Mouse (Mus musculus): ENCODE data around the gene Tmem232. TPM values are rescaled to one million over a fixed set of nuclear protein-coding genes. Genes with fewer than 3 reads are reported as not detected.

The Tmem232 gene
- 10 to 100 TPM; 11.0 to 11.6 TPM for total RNA-seq (2021)
- long read RNA-seq, experiment 1, partial matches to known transcripts = 0 of 25 reads
- long read RNA-seq, experiment 1, other reads (novel, unspliced or antisense) = 25 of 25 reads
- long read RNA-seq, experiment 2, partial matches to known transcripts = 0 of 18 reads
- long read RNA-seq, experiment 2, other reads (novel, unspliced or antisense) = 18 of 18 reads

GRCm38 (mm10) chr17:65540441-65541272, at the start of gene Tmem232:
Tmem232 (minus strand) TSS chr17:65540782.
- intact Hi-C loops (cut with DNase I; ENCODE audit: low total_unique reads) = no loop called here
- peak; percentile 46 for DNase-seq

- DNase-seq = no peak
Observed at GRCm38 (mm10) chr17:65586892-65587291, 46.3 kb upstream of the Tmem232 start.

GRCm38 (mm10) chr17:65581440-65581839, 40.9 kb upstream of the Tmem232 start:
- intact Hi-C loops (cut with DNase I; ENCODE audit: low total_unique reads) = no loop called here
- DNase-seq = no peak

More at GRCm38 (mm10) chr17:65586892-65587291, 46.3 kb upstream of the Tmem232 start:
- intact Hi-C loops (cut with DNase I; ENCODE audit: low total_unique reads) = no loop called here

GRCm38 (mm10) chr17:65579766-65580165, 39.2 kb upstream of the Tmem232 start:
- intact Hi-C loops (cut with DNase I; ENCODE audit: low total_unique reads) = no loop called here
- no peak for DNase-seq

GRCm38 (mm10) chr17:65575339-65575738, 34.8 kb upstream of the Tmem232 start:
- intact Hi-C loops (cut with DNase I; ENCODE audit: low total_unique reads) = no loop called here
- DNase-seq = no peak

GRCm38 (mm10) chr17:65574850-65575249, 34.3 kb upstream of the Tmem232 start:
- intact Hi-C loops (cut with DNase I; ENCODE audit: low total_unique reads) = no loop called here
- DNase-seq = no peak

- intact Hi-C loops (cut with DNase I; ENCODE audit: low total_unique reads) = no loop called here
- DNase-seq = no peak
Observed at GRCm38 (mm10) chr17:65571866-65572265, 31.3 kb upstream of the Tmem232 start.

GRCm38 (mm10) chr17:65571466-65571865, 30.9 kb upstream of the Tmem232 start:
- intact Hi-C loops (cut with DNase I; ENCODE audit: low total_unique reads) = no loop called here
- DNase-seq = no peak

GRCm38 (mm10) chr17:65564189-65564588, 23.6 kb upstream of the Tmem232 start:
- intact Hi-C loops (cut with DNase I; ENCODE audit: low total_unique reads) = no loop called here
- DNase-seq = no peak

GRCm38 (mm10) chr17:65563345-65563744, 22.8 kb upstream of the Tmem232 start:
- DNase-seq = peak; percentile 24
- intact Hi-C loops (cut with DNase I; ENCODE audit: low total_unique reads) = no loop called here

- intact Hi-C loops (cut with DNase I; ENCODE audit: low total_unique reads) = no loop called here
Observed at GRCm38 (mm10) chr17:65562761-65563160, 22.2 kb upstream of the Tmem232 start.

GRCm38 (mm10) chr17:65561361-65562015, 20.9 kb upstream of the Tmem232 start:
- intact Hi-C loops (cut with DNase I; ENCODE audit: low total_unique reads) = no loop called here
- DNase-seq = no peak

More at GRCm38 (mm10) chr17:65562761-65563160, 22.2 kb upstream of the Tmem232 start:
- peak; percentile 51 for DNase-seq

GRCm38 (mm10) chr17:65559273-65559672, 18.7 kb upstream of the Tmem232 start:
- DNase-seq = no peak
- intact Hi-C loops (cut with DNase I; ENCODE audit: low total_unique reads) = no loop called here

GRCm38 (mm10) chr17:65558788-65559187, 18.2 kb upstream of the Tmem232 start:
- DNase-seq = no peak
- intact Hi-C loops (cut with DNase I; ENCODE audit: low total_unique reads) = no loop called here

- DNase-seq = peak; percentile 59
- intact Hi-C loops (cut with DNase I; ENCODE audit: low total_unique reads) = no loop called here
Observed at GRCm38 (mm10) chr17:65558217-65558616, 17.6 kb upstream of the Tmem232 start.

GRCm38 (mm10) chr17:65557212-65557611, 16.6 kb upstream of the Tmem232 start:
- no peak for DNase-seq
- intact Hi-C loops (cut with DNase I; ENCODE audit: low total_unique reads) = no loop called here

- intact Hi-C loops (cut with DNase I; ENCODE audit: low total_unique reads) = no loop called here
- no peak for DNase-seq
Observed at GRCm38 (mm10) chr17:65556798-65557197, 16.2 kb upstream of the Tmem232 start.

GRCm38 (mm10) chr17:65552426-65552997, 11.9 kb upstream of the Tmem232 start:
- DNase-seq = no peak
- intact Hi-C loops (cut with DNase I; ENCODE audit: low total_unique reads) = no loop called here

- no peak for DNase-seq
- intact Hi-C loops (cut with DNase I; ENCODE audit: low total_unique reads) = no loop called here
Observed at GRCm38 (mm10) chr17:65550357-65550756, 9.8 kb upstream of the Tmem232 start.

- DNase-seq = no peak
- intact Hi-C loops (cut with DNase I; ENCODE audit: low total_unique reads) = no loop called here
Observed at GRCm38 (mm10) chr17:65548698-65549365, 8.2 kb upstream of the Tmem232 start.

Data from gastrocnemius, postnatal 14 days (tissue).